Mouse (Mus musculus) limb, embryonic 15.5 days (tissue): ENCODE measurements at regions not wholly inside any gene's neighbourhood (a gene's known extent, or its start where the extent isn't known, plus 50 kb on each side); places are given as distances from the start of the nearest gene placed in this dataset.

Source experiments
- ATAC-seq: fragments of 200-750 bp; cut with Nextera tagmentation; 2 replicates; pipeline ENCODE4 v1.8.0; 2017; ENCODE audit warnings: low read depth, moderate TSS enrichment; ENCODE audit not compliant: insufficient number of reproducible peaks, low FRiP score, low TSS enrichment
- H3K27ac ChIP-seq: fragments of 300-500 bp; sonication (generic); 2 replicates; pipeline ENCODE4 v1.5.1; 2015; ENCODE audit warnings: moderate library complexity, mild to moderate bottlenecking, inconsistent platforms
- H3K27me3 ChIP-seq: fragments of 300-500 bp; sonication (generic); 2 replicates; pipeline ENCODE4 v1.6.1; 2015; ENCODE audit warnings: inconsistent platforms
- H3K36me3 ChIP-seq: fragments of 300-500 bp; sonication (generic); 2 replicates; pipeline ENCODE4 v1.6.1; 2015; ENCODE audit warnings: inconsistent platforms
- H3K4me1 ChIP-seq: fragments of 300-500 bp; sonication (generic); 2 replicates; pipeline ENCODE4 v1.6.1; 2015; ENCODE audit warnings: inconsistent platforms
- H3K4me2 ChIP-seq: fragments of 300-500 bp; sonication (generic); 2 replicates; pipeline ENCODE4 v1.6.1; 2015; ENCODE audit warnings: mild to moderate bottlenecking, inconsistent platforms
- H3K4me3 ChIP-seq: fragments of 300-500 bp; sonication (generic); 2 replicates; pipeline ENCODE4 v1.5.1; 2015; ENCODE audit warnings: mild to moderate bottlenecking, inconsistent platforms
- H3K9ac ChIP-seq: fragments of 300-500 bp; sonication (generic); 2 replicates; pipeline ENCODE4 v1.6.1; 2015; ENCODE audit warnings: inconsistent platforms
- H3K9me3 ChIP-seq: fragments of 300-500 bp; sonication (generic); 2 replicates; pipeline ENCODE4 v1.6.1; 2016; ENCODE audit warnings: inconsistent platforms
- WGBS: fragments of 180-500 bp; shearing (Covaris S2); methylation state at CpG from one replicate; pipeline ENCODE4 v1.1.7; 2015; 5-methylcytosine and 5-hydroxymethylcytosine counted together

DNA sequence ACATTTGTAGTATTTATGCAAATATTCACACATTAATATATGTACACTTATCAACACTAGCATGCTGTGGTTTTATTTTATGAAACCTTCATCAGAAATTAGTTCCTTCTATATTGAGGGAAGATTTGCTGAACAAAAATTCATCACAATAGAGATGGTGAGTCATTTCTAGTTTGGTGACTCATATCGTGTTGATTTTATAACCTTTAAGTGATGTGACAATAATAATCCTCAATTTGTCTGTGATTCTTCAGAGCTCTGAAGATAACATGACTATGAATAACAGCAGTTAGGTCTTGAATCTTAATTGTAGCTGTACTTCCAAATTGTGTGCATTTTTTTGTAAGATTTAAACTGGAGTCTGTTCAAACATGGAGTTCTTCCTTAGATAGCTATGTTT, 168.3 kb upstream of the L3mbtl3 start:
- Histone ChIP-seq H3K9ac (no peak overlapping the region), H3K4me2 (no peak overlapping the region), H3K27ac (no peak overlapping the region), H3K9me3 (no peaks in the 10 kb centered on the region), H3K4me1 (no peaks in the 10 kb centered on the region), H3K4me3 (no peak overlapping the region), H3K36me3 (no peaks in the 10 kb centered on the region), H3K27me3 (no peaks in the 10 kb centered on the region)
- WGBS, result 81% methylated on average over 1 of the region's 1 CpGs
- ATAC-seq, result no peak

DNA sequence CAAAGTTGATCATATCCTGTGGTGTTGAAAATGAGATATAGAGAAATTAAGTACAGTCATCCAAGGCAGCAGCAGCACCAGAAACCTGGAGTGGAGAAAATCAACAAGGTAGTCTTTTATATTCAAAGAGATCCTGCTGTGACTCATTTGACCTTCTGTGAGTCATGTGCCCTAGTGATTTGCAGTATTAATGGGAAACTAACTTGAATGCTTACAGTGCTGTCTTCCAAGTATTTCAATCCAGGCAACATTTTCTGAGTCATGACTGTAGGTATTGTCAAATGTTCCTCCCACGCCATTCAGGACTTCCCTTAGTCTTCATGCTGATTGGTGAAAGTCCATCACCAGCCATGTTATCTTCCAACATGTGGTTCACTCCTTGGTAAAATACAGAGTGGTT, 169.0 kb upstream of the L3mbtl3 start:
- Histone ChIP-seq H3K4me2 (no peak overlapping the region), H3K9me3 (no peaks in the 10 kb centered on the region), H3K4me1 (no peaks in the 10 kb centered on the region), H3K9ac (no peak overlapping the region), H3K4me3 (no peak overlapping the region), H3K27me3 (no peaks in the 10 kb centered on the region), H3K27ac (no peak overlapping the region), H3K36me3 (no peaks in the 10 kb centered on the region)
- ATAC-seq, result no peak
- WGBS, result 73% methylated on average over 1 of the region's 1 CpGs

DNA sequence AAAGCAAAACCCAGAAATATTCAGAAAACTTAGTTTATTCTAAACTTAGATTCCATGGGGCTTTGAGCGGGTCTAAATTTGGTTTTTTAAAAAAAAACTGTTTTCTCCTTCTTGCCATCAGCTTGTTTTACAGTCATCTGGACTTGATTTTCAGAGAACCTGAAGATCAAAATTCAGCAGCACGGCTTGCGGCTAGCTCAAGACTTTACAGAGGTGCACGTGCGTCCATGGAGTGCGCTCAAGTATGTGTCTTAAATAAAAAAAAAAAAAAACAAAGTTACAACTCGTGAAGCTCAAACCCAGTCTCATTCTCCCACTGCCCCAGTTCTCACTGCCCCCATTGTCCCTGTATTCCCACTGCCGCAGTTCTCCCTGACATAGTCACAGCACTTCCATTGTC, 180.5 kb upstream of the L3mbtl3 start:
- ATAC-seq, result no peak
- peak overlapping the region; percentile 30; the same call in 1 of the 2 replicates for H3K27ac ChIP-seq
- H3K4me3 ChIP-seq, result no peak overlapping the region

DNA sequence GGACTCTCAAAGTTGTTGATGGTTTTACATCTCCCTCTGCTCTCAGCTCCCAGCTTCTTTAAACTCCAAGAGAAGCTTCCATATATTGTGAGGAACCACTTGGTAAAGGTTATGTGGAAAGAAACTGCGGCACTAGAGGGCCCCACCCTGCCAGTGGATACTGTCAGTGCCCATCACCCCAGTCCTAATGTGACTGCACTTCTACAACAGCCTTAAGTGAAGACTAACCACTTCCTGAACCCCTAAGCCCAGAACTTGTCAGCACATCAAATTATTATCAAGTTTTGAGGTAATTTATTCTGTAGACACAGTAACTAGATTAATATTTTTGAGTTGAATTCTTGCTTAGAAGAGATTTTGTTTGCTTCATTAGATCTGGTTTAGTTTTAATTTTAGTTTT, 182.3 kb upstream of the L3mbtl3 start:
- Histone ChIP-seq H3K9me3 (no peaks in the 10 kb centered on the region), H3K27ac (no peak overlapping the region), H3K4me1 (peaks cover 15% of the 10 kb centered on the region), H3K36me3 (no peaks in the 10 kb centered on the region), H3K4me3 (no peak overlapping the region), H3K9ac (no peak overlapping the region), H3K4me2 (no peak overlapping the region), H3K27me3 (no peaks in the 10 kb centered on the region)
- ATAC-seq, result no peak
- WGBS, result 81% methylated on average over 1 of the region's 1 CpGs

More for the DNA sequence above, 180.5 kb upstream of the L3mbtl3 start:
- Histone ChIP-seq H3K4me2 (no peak overlapping the region), H3K9ac (no peak overlapping the region), H3K9me3 (no peaks in the 10 kb centered on the region), H3K36me3 (no peaks in the 10 kb centered on the region), H3K27me3 (no peaks in the 10 kb centered on the region), H3K4me1 (peaks cover 9% of the 10 kb centered on the region)
- 37% methylated on average over 8 of the region's 8 CpGs for WGBS

DNA sequence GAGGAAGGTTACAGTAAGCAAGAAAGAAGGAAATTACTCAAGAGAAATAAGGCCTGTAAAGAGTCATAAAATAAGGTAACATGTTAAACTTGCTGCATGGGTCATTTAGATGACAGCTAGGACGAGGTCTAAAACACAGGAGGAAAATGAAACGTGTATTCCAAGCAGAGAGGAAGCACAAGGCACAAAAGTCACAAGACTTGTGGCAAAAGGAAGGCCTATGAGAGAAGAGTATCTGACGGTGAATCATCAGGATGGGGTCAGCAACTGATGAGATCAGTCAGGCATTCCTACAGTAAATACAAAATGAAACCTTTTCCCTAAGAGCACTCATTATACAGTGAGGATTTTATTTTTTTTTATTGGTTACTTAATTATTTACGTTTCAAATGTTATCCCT, 183.6 kb upstream of the L3mbtl3 start:
- H3K4me2 ChIP-seq, result no peak overlapping the region
- no peak overlapping the region for H3K9ac ChIP-seq
- H3K27ac ChIP-seq, result no peak overlapping the region
- no peak overlapping the region for H3K4me3 ChIP-seq
- WGBS, result 72% methylated on average over 4 of the region's 4 CpGs
- ATAC-seq, result no peak
- H3K4me1 ChIP-seq, result peaks cover 15% of the 10 kb centered on the region
- no peaks in the 10 kb centered on the region for H3K36me3 ChIP-seq
- no peaks in the 10 kb centered on the region for H3K9me3 ChIP-seq
- no peaks in the 10 kb centered on the region for H3K27me3 ChIP-seq

DNA sequence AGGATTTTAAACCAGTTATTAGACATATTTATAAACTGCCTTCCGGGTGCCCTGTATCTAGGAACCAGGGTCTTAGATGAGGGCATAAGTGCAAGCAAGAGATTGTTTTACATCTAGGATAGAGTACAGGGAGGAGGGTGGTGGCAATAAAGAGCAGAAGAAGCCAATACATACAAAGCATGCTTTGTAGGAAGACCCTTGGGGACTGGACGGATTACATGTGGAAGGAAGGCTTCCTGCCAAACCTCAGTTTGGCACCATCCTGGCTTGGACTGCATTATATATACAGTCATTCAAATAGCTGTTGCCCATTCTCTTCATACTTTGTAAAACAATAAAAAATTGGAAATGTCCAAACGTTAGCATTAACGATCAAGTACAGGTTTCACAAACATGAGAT, 184.7 kb upstream of the L3mbtl3 start:
- Histone ChIP-seq H3K9ac (no peak overlapping the region), H3K4me3 (no peak overlapping the region), H3K36me3 (no peaks in the 10 kb centered on the region), H3K27me3 (no peaks in the 10 kb centered on the region), H3K9me3 (no peaks in the 10 kb centered on the region), H3K4me2 (no peak overlapping the region), H3K27ac (no peak overlapping the region), H3K4me1 (peaks cover 19% of the 10 kb centered on the region)
- WGBS, result 36% methylated on average over 4 of the region's 4 CpGs
- ATAC-seq, result no peak

DNA sequence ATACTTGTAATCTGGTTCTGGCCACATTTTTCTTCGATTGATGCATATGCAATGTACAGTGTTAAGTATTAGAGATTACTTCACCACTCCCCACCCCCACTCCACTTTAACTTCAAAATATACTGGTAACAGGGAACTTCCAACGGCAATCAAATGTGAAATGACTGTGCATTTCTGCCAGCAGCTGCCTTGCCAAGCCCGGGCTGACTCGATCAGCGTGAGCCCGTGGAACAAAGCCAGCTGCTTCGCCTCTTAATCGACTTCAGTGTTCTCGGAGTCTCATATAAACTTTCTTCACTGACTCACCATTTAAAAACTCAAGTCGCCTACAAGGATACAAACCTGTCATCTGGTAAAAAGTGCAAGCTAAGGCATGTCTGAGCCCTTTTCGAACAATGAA, 188.7 kb upstream of the L3mbtl3 start:
- H3K4me3 ChIP-seq, result 0 out of 2 replicates have a peak overlapping the region, but pooled peaks have one; percentile 7
- 8% methylated on average over 11 of the region's 11 CpGs for WGBS
- no peak overlapping the region for H3K27ac ChIP-seq
- H3K4me1 ChIP-seq, result peaks cover 16% of the 10 kb centered on the region
- H3K9ac ChIP-seq, result no peak overlapping the region
- no peaks in the 10 kb centered on the region for H3K36me3 ChIP-seq
- peak overlapping the region; percentile 40 for H3K4me2 ChIP-seq
- H3K9me3 ChIP-seq, result no peaks in the 10 kb centered on the region
- peak; percentile 58; the same call in 1 of the 2 replicates for ATAC-seq
- H3K27me3 ChIP-seq, result no peaks in the 10 kb centered on the region

DNA sequence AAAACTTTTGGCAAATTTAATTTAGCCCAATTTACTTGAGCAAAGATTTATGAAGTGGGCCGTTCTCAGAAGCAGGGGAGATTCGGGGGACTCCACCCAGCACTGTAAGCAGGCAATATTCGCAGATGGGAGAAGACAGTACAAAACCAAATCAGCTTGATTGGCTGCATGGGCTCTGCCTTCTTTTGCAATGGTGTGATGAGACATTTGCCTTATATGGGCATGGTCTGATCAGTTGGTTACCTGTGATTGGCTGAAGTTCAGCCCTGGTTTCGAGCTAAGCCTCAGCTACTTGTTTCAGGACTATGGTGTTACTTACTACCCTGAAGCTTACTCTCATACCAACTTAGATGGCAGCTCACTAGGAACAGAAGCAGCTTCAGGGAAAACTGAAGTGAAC, 185.6 kb upstream of the Arhgap18 start:
- Histone ChIP-seq H3K9ac (no peak overlapping the region), H3K4me3 (no peak overlapping the region), H3K4me2 (no peak overlapping the region), H3K27ac (no peak overlapping the region), H3K36me3 (no peaks in the 10 kb centered on the region), H3K4me1 (peaks cover 7% of the 10 kb centered on the region; the same call in 1 of the 2 replicates), H3K9me3 (no peaks in the 10 kb centered on the region), H3K27me3 (no peaks in the 10 kb centered on the region)
- WGBS, result 60% methylated on average over 4 of the region's 4 CpGs
- ATAC-seq, result no peak

DNA sequence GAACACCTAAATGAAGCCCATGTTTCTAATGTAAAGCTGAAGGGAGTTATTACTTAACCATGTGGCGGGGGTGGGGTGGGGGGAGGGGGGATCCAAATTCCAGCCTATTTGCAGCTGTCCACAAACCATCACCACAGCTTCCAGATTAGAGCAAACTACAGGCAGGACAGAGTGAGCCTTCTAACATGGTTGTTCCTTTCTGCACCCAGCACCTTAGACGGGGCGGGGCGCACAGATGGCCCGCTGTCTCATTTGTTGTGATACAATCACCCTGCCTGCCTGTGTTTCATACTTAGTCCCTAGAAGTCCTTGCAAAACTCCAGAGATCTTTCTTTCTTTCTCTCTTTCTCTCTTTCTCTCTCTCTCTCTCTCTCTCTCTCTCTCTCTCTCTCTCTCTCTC, 182.8 kb upstream of the Arhgap18 start:
- no peak overlapping the region for H3K27ac ChIP-seq
- H3K9ac ChIP-seq, result no peak overlapping the region
- no peaks in the 10 kb centered on the region for H3K9me3 ChIP-seq
- no peaks in the 10 kb centered on the region for H3K4me1 ChIP-seq
- H3K4me2 ChIP-seq, result no peak overlapping the region
- H3K36me3 ChIP-seq, result no peaks in the 10 kb centered on the region
- no peaks in the 10 kb centered on the region for H3K27me3 ChIP-seq
- H3K4me3 ChIP-seq, result no peak overlapping the region
- 78% methylated on average over 5 of the region's 5 CpGs for WGBS
- no peak for ATAC-seq

DNA sequence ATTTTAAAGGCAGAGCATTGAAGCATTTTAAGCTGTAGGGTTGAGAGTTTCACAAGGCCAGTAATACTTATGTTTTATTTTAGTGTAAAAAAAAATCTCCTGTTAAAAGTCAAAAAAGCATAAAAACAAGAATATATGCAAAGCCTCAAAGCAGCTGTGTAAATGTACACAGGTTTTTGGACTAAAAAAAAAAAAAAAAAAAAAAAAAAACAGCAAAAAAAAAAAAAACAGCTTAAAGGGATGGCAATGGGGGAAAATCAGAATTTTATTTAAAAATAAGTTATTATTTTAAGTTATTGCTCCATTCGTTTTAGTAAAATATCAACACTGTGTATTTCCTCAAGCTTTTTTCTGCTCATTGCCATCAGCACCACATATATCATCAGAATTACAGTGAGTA, 181.8 kb upstream of the Arhgap18 start:
- H3K9me3 ChIP-seq, result no peaks in the 10 kb centered on the region
- H3K4me1 ChIP-seq, result no peaks in the 10 kb centered on the region
- no peak overlapping the region for H3K9ac ChIP-seq
- H3K36me3 ChIP-seq, result no peaks in the 10 kb centered on the region
- H3K4me2 ChIP-seq, result no peak overlapping the region
- ATAC-seq, result no peak
- 71% methylated on average over 1 of the region's 1 CpGs for WGBS
- H3K27ac ChIP-seq, result no peak overlapping the region
- no peaks in the 10 kb centered on the region for H3K27me3 ChIP-seq
- no peak overlapping the region for H3K4me3 ChIP-seq

DNA sequence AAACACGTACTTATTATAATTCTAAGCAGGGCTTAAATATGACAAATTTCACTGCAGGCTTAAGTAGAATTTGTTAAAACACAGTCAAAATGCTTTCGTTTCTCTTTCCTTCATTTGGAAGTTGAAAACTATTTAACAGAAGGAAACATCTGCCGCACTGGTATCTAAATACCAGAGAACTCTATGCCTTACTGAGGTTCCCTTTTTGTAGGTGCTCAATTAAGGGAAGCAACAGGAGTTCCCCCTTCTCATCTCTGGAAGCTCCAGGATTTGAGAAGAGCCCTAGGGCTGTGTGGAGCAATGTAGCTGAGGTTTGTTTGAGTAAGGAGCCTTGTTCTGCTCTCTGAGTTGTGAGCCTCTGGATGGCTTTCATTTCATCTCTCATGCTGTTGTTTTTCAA, 177.1 kb upstream of the Arhgap18 start:
- Histone ChIP-seq H3K4me1 (no peaks in the 10 kb centered on the region), H3K36me3 (no peaks in the 10 kb centered on the region), H3K9ac (no peak overlapping the region), H3K27me3 (no peaks in the 10 kb centered on the region), H3K9me3 (no peaks in the 10 kb centered on the region), H3K4me2 (no peak overlapping the region), H3K4me3 (no peak overlapping the region), H3K27ac (no peak overlapping the region)
- 82% methylated on average over 3 of the region's 3 CpGs for WGBS
- no peak for ATAC-seq

DNA sequence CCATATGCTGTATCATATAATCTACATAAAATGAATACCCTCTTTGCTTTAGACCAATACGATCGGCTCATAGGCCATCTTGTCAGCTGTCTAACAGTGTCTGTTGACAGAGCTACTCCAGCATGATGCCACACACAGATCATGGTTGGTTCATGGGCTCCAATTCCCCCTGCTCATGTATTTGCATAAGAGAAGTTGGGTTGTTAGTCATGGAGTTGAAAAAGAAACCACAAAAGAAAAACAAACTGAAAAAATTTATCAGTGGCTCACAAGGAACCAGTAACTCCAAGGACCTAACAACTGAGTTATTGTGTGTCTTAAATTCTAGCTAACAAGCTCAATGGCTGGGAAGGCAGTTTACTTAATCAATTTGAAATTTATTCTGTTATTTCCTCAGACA, 176.1 kb upstream of the Arhgap18 start:
- no peaks in the 10 kb centered on the region for H3K36me3 ChIP-seq
- H3K4me3 ChIP-seq, result no peak overlapping the region
- H3K9ac ChIP-seq, result no peak overlapping the region
- no peaks in the 10 kb centered on the region for H3K9me3 ChIP-seq
- no peaks in the 10 kb centered on the region for H3K4me1 ChIP-seq
- no peak overlapping the region for H3K27ac ChIP-seq
- no peak overlapping the region for H3K4me2 ChIP-seq
- H3K27me3 ChIP-seq, result no peaks in the 10 kb centered on the region
- 90% methylated on average over 2 of the region's 2 CpGs for WGBS
- ATAC-seq, result no peak

DNA sequence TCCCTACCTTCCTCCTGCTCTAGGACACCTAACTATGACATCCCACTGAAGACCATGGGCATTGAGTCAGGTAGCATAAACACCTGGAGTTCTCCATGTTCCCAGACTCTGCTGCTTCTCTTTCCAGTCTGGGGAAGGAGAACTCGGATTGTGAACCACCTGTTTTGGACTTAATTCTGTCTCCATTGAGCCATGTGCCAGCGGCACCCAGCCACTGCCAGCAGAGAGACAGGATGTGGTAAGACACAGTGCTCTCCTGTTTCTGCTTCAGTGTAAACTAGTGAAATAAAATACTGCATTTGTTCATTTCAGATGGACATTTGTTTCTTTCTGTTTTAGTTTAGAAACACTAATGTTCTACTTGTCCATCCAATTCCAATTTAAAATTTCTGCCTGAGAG, 168.1 kb upstream of the Arhgap18 start:
- WGBS, result 87% methylated on average over 2 of the region's 2 CpGs
- H3K4me1 ChIP-seq, result no peaks in the 10 kb centered on the region
- no peaks in the 10 kb centered on the region for H3K9me3 ChIP-seq
- H3K9ac ChIP-seq, result no peak overlapping the region
- H3K4me3 ChIP-seq, result no peak overlapping the region
- H3K27ac ChIP-seq, result no peak overlapping the region
- H3K4me2 ChIP-seq, result no peak overlapping the region
- H3K27me3 ChIP-seq, result no peaks in the 10 kb centered on the region
- ATAC-seq, result no peak
- H3K36me3 ChIP-seq, result no peaks in the 10 kb centered on the region
